Mouse (Mus musculus) heart, postnatal 36 days (tissue): Measurements from ENCODE around the gene Casp7. TPM values are rescaled to one million over a fixed set of nuclear protein-coding genes. Genes with fewer than 3 reads are reported as not detected.
"Not testable (repeated sequence)": the region's sequence is repeated elsewhere in the genome, so short reads cannot be mapped to it uniquely, and the experiment has no call there.

Source experiments
- DNase-seq, 2 experiments: peaks; one replicate each; pipeline ENCODE4 v3.0.0; 2021 to 2022
- intact Hi-C: fragments of 180-260 bp; cut with DNase I; formaldehyde crosslinking; loops from one replicate; pipeline ENCODE4 v1.15.1; 2025
- total RNA-seq, 2 experiments: library from RNA; stranded (reverse); gene quantifications; 2 replicates each; pipeline ENCODE4 v1.2.3; 2021

The Casp7 gene
- total RNA-seq: 10 to 100 TPM in 1 of 2 experiments, 1 to 10 TPM in 1; 9.9 to 12.9 TPM

GRCm38 (mm10) chr19:56396669-56397621, at the start of gene Casp7:
Gene Casp7, plus strand, starts transcription at chr19:56397129.
- peak; percentile 75 to 78 for DNase-seq
- intact Hi-C loops: loop anchor here (2.0 to 10.0 kb wide), 2 partner anchors 40 to 958 kb away; no protein-coding TSS in a partner anchor

- no peak for DNase-seq
- intact Hi-C loops: no loop called here
Measured at GRCm38 (mm10) chr19:56349295-56349694, 47.6 kb upstream of the Casp7 start.

GRCm38 (mm10) chr19:56353689-56354088, 43.2 kb upstream of the Casp7 start:
- no peak for DNase-seq
- intact Hi-C loops: no loop called here

GRCm38 (mm10) chr19:56355201-56355600, 41.7 kb upstream of the Casp7 start:
- DNase-seq: no peak
- intact Hi-C loops: no loop called here

GRCm38 (mm10) chr19:56356480-56357373, 40.2 kb upstream of the Casp7 start:
- peak; percentile 78 to 86 for DNase-seq
- intact Hi-C loops: loop anchor here (2.0 kb wide), 1 partner anchor 40 kb away; the partner anchor contains the start of gene Casp7

- intact Hi-C loops: loop anchor here (2.0 kb wide), 1 partner anchor 39 kb away; the partner anchor contains the start of gene Casp7
- DNase-seq: not testable (repeated sequence)
Measured at GRCm38 (mm10) chr19:56357374-56357708, 39.6 kb upstream of the Casp7 start.

GRCm38 (mm10) chr19:56358890-56359289, 38.0 kb upstream of the Casp7 start:
- intact Hi-C loops: no loop called here
- no peak for DNase-seq

- no peak for DNase-seq
- intact Hi-C loops: no loop called here
Measured at GRCm38 (mm10) chr19:56363721-56364460, 33.0 kb upstream of the Casp7 start.

- intact Hi-C loops: no loop called here
- no peak for DNase-seq
Measured at GRCm38 (mm10) chr19:56364563-56364962, 32.4 kb upstream of the Casp7 start.

- no peak for DNase-seq
- intact Hi-C loops: no loop called here
Measured at GRCm38 (mm10) chr19:56366168-56366567, 30.8 kb upstream of the Casp7 start.

- DNase-seq: no peak
- intact Hi-C loops: no loop called here
Measured at GRCm38 (mm10) chr19:56366625-56367024, 30.3 kb upstream of the Casp7 start.

- intact Hi-C loops: no loop called here
- no peak for DNase-seq
Measured at GRCm38 (mm10) chr19:56367778-56368177, 29.2 kb upstream of the Casp7 start.

- DNase-seq: no peak
- intact Hi-C loops: no loop called here
Measured at GRCm38 (mm10) chr19:56368912-56369311, 28.0 kb upstream of the Casp7 start.

- no peak for DNase-seq
- intact Hi-C loops: no loop called here
Measured at GRCm38 (mm10) chr19:56370389-56371150, 26.4 kb upstream of the Casp7 start.

- DNase-seq: no peak
- intact Hi-C loops: no loop called here
Measured at GRCm38 (mm10) chr19:56372226-56372625, 24.7 kb upstream of the Casp7 start.

- DNase-seq: no peak
- intact Hi-C loops: no loop called here
Measured at GRCm38 (mm10) chr19:56373246-56373645, 23.7 kb upstream of the Casp7 start.

- DNase-seq: no peak
- intact Hi-C loops: no loop called here
Measured at GRCm38 (mm10) chr19:56374011-56374410, 22.9 kb upstream of the Casp7 start.

GRCm38 (mm10) chr19:56378007-56378406, 18.9 kb upstream of the Casp7 start:
- intact Hi-C loops: no loop called here
- no peak for DNase-seq

- intact Hi-C loops: no loop called here
- DNase-seq: peak; percentile 55 to 61
Measured at GRCm38 (mm10) chr19:56378554-56379172, 18.3 kb upstream of the Casp7 start.
